Mouse (Mus musculus) cortical plate, adult 2 months (tissue): ENCODE measurements at regions not wholly inside any gene's neighbourhood (a gene's known extent, or its start where the extent isn't known, plus 50 kb on each side); places are given as distances from the start of the nearest gene placed in this dataset.

ENCODE experiments used
- CTCF ChIP-seq: fragments of 200-500 bp; IDR thresholded peaks from 2 replicates; pipeline ENCODE4 v1.5.1; 2011; ENCODE audit warnings: mild to moderate bottlenecking, control low read depth, low read length; ENCODE audit not compliant: insufficient read depth; ENCODE audit errors: extremely low read depth
- POLR2A ChIP-seq: fragments of 200-500 bp; IDR thresholded peaks from 2 replicates; pipeline ENCODE4 v1.6.1; 2011; ENCODE audit warnings: mild to moderate bottlenecking, low read length, control low read depth; ENCODE audit not compliant: insufficient read depth; ENCODE audit errors: extremely low read depth

- TF ChIP-seq CTCF (no peak), POLR2A (no peak)
These were observed 429.8 kb downstream of the Ofcc1 start for GRCm38 (mm10) chr13:39931487-39931886.
